26 mouse cellular contexts compared by ENCODE assay signal in the genomic region with DNA sequence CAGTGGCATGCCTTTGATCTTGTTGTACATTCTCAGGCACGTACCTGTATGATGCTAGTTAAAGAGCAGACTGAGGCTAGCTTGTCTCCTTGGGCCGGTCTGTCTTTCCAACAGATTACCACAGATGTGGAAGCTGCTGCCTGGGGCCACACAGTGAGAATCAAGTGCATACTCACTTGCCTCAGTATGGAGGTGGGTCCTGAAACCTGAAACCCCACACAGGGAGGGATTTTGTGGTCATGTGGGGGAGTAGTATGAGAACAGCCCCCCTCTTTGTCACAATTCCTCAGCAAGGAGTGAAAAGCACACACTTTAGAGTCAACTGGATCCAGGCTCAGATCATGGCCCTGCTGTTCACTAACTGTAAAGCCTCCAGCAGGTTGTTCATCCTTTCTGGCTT.
DNase-seq lines count a peak whose midpoint lies in the region; ATAC-seq lines count a peak whose summit lies in the region.
"Had no signal": no experiment of that assay in that cellular context is flagged by ENCODE, and none has a peak within 500 bp of the region (broad histone marks: within the 10 kb centered on the region; RNA-seq: fewer than 3 reads in every experiment).

No protein-coding gene starts in this region.

- no peaks in the 10 kb centered on the region for H3K9me3 ChIP-seq in midbrain, embryonic 14.5 days (ENCODE audit: control insufficient read depth, low read length)
- H3K9me3 ChIP-seq in midbrain, embryonic 11.5 days (ENCODE audit: control insufficient read depth, low read length), result no peaks in the 10 kb centered on the region
- H3K9me3 ChIP-seq in limb, embryonic 12.5 days, result no peaks in the 10 kb centered on the region
- H3K9me3 ChIP-seq: heart, embryonic 12.5 days; liver, embryonic 12.5 days; neural tube, embryonic 15.5 days; stomach, embryonic 15.5 days had no signal

- ATAC-seq in midbrain, embryonic 14.5 days (ENCODE audit: low FRiP score, low TSS enrichment), result no peak
- ATAC-seq in midbrain, embryonic 11.5 days (ENCODE audit: low FRiP score), result no peak
- peak; percentile 62 for ATAC-seq in limb, embryonic 12.5 days (ENCODE audit: insufficient number of reproducible peaks, insufficient read depth, low FRiP score, low TSS enrichment, low read depth)
- ATAC-seq: hindbrain, postnatal 0 days; liver, embryonic 12.5 days had no signal

- DNase-seq in heart, adult 11 months, result peak; percentile 75
- no peak for DNase-seq in heart, postnatal 36 days
- DNase-seq in midbrain, embryonic 14.5 days, result no peak
- DNase-seq in midbrain, embryonic 11.5 days (ENCODE audit: low spot score, missing footprints), result no peak
- DNase-seq in right cerebral cortex, postnatal 36 days (ENCODE audit: low spot score in 2 of 2), result no peak
- DNase-seq in frontal cortex, adult 2 months (ENCODE audit: extremely low spot score in 1 of 2, low spot score in 1 of 2), result no peak
- DNase-seq: adrenal gland, postnatal 25 days; cerebellum, adult 18-20 months; cerebellum, postnatal 25 days; heart, postnatal 14 days; kidney, adult 11 months; kidney, postnatal 10 days; left cerebral cortex, postnatal 4 days; lung, embryonic 14.5 days; lung, postnatal 36 days; right cerebral cortex, postnatal 14 days; thymus, adult 18-20 months; thymus, postnatal 4 days had no signal

- no peaks in the 10 kb centered on the region for H3K27me3 ChIP-seq in midbrain, embryonic 14.5 days (ENCODE audit: control insufficient read depth, insufficient read depth, low read length)
- H3K27me3 ChIP-seq in midbrain, embryonic 11.5 days (ENCODE audit: control insufficient read depth, insufficient read depth, low read length), result no peaks in the 10 kb centered on the region
- peaks cover 26% of the 10 kb centered on the region for H3K27me3 ChIP-seq in limb, embryonic 12.5 days
- H3K27me3 ChIP-seq: CH12.LX; neural tube, embryonic 15.5 days; stomach, embryonic 15.5 days had no signal

- 63% methylated on average over 2 of the region's 2 CpGs for WGBS in midbrain, embryonic 14.5 days
- 70% methylated on average over 2 of the region's 2 CpGs for WGBS in midbrain, embryonic 11.5 days
- WGBS in limb, embryonic 12.5 days, result 7% methylated on average over 2 of the region's 2 CpGs

- intact Hi-C loops in heart, postnatal 36 days (cut with DNase I), result no loop called here

- peak overlapping the region; percentile 76 for H3K27ac ChIP-seq in midbrain, embryonic 14.5 days (replicated peaks; ENCODE audit: low read depth, low read length)
- H3K27ac ChIP-seq in midbrain, embryonic 11.5 days (ENCODE audit: low read depth, low read length), result no peak overlapping the region; the same call in 1 of the 2 replicates
- no peak overlapping the region for H3K27ac ChIP-seq in limb, embryonic 12.5 days
- H3K27ac ChIP-seq: liver, embryonic 12.5 days; neural tube, embryonic 15.5 days; stomach, embryonic 15.5 days had no signal

- H3K4me3 ChIP-seq in midbrain, embryonic 14.5 days (replicated peaks; ENCODE audit: low read depth, low read length), result no peak overlapping the region
- no peak overlapping the region for H3K4me3 ChIP-seq in midbrain, embryonic 11.5 days (ENCODE audit: low read depth, low read length)
- H3K4me3 ChIP-seq in limb, embryonic 12.5 days (replicated peaks), result no peak overlapping the region
- H3K4me3 ChIP-seq: heart, embryonic 12.5 days; liver, embryonic 12.5 days; myocyte; neural tube, embryonic 15.5 days; stomach, embryonic 15.5 days had no signal

- H3K4me1 ChIP-seq in midbrain, embryonic 14.5 days (ENCODE audit: control insufficient read depth, insufficient read depth, low read length), result peaks cover 27% of the 10 kb centered on the region
- peaks cover 10% of the 10 kb centered on the region; the same call in 1 of the 2 replicates for H3K4me1 ChIP-seq in midbrain, embryonic 11.5 days (ENCODE audit: control insufficient read depth, insufficient read depth, low read length)
- H3K4me1 ChIP-seq in limb, embryonic 12.5 days (replicated peaks), result peaks cover 11% of the 10 kb centered on the region; the same call in 1 of the 2 replicates
- H3K4me1 ChIP-seq: liver, embryonic 12.5 days; stomach, embryonic 15.5 days had no signal

- H3K36me3 ChIP-seq in midbrain, embryonic 14.5 days (ENCODE audit: control insufficient read depth, insufficient read depth, low read length), result no peaks in the 10 kb centered on the region
- no peaks in the 10 kb centered on the region for H3K36me3 ChIP-seq in midbrain, embryonic 11.5 days (ENCODE audit: control insufficient read depth, insufficient read depth, low read length)
- H3K36me3 ChIP-seq in limb, embryonic 12.5 days, result no peaks in the 10 kb centered on the region
- H3K36me3 ChIP-seq: heart, embryonic 12.5 days; liver, embryonic 12.5 days; neural tube, embryonic 15.5 days; stomach, embryonic 15.5 days had no signal

- no peak overlapping the region for H3K4me2 ChIP-seq in midbrain, embryonic 14.5 days (ENCODE audit: low read length)
- H3K4me2 ChIP-seq in midbrain, embryonic 11.5 days, result no peak overlapping the region
- no peak overlapping the region for H3K4me2 ChIP-seq in limb, embryonic 12.5 days
- H3K4me2 ChIP-seq: heart, embryonic 12.5 days; liver, embryonic 12.5 days; lung, embryonic 14.5 days; neural tube, embryonic 15.5 days; stomach, embryonic 15.5 days had no signal

- no peak overlapping the region for H3K9ac ChIP-seq in midbrain, embryonic 14.5 days (replicated peaks; ENCODE audit: low read length)
- no peak overlapping the region for H3K9ac ChIP-seq in midbrain, embryonic 11.5 days (ENCODE audit: low read length)
- no peak overlapping the region for H3K9ac ChIP-seq in limb, embryonic 12.5 days (replicated peaks)
- H3K9ac ChIP-seq: heart, embryonic 12.5 days; liver, embryonic 12.5 days; lung, embryonic 14.5 days; neural tube, embryonic 15.5 days; stomach, embryonic 15.5 days had no signal
